ENCODE assay signal across 24 mouse cellular contexts in genomic region chr13:101419457-101420025, GRCm38 (mm10).
A peak's percentile ranks its signal among the peaks of the same experiment; 100 is the strongest.
DNase-seq lines count a peak whose midpoint lies in the region; ATAC-seq lines count a peak whose summit lies in the region.
"Had no signal": no experiment of that assay in that cellular context is flagged by ENCODE, and none has a peak within 500 bp of the region (broad histone marks: within the 10 kb centered on the region; RNA-seq: fewer than 3 reads in every experiment).

No protein-coding gene starts in this region.

- no peak overlapping the region for H3K4me2 ChIP-seq in embryonic facial prominence, embryonic 14.5 days (ENCODE audit: low read depth, low read length)
- H3K4me2 ChIP-seq in hindbrain, embryonic 14.5 days (replicated peaks), result no peak overlapping the region
- no peak overlapping the region for H3K4me2 ChIP-seq in hindbrain, embryonic 12.5 days (replicated peaks)
- H3K4me2 ChIP-seq: intestine, embryonic 15.5 days; limb, embryonic 12.5 days; liver, embryonic 11.5 days; stomach, embryonic 15.5 days had no signal

- no peak overlapping the region for H3K4me3 ChIP-seq in embryonic facial prominence, embryonic 14.5 days (ENCODE audit: low read depth, low read length)
- no peak overlapping the region for H3K4me3 ChIP-seq in embryonic facial prominence, embryonic 10.5 days
- no peak overlapping the region for H3K4me3 ChIP-seq in hindbrain, embryonic 14.5 days (replicated peaks; ENCODE audit: low read length)
- H3K4me3 ChIP-seq in hindbrain, embryonic 12.5 days, result no peak overlapping the region
- H3K4me3 ChIP-seq: intestine, embryonic 15.5 days; limb, embryonic 12.5 days; stomach, embryonic 15.5 days had no signal

- H3K9ac ChIP-seq in embryonic facial prominence, embryonic 14.5 days (ENCODE audit: low read depth, low read length), result no peak overlapping the region
- H3K9ac ChIP-seq in hindbrain, embryonic 14.5 days, result no peak overlapping the region
- no peak overlapping the region for H3K9ac ChIP-seq in hindbrain, embryonic 12.5 days
- H3K9ac ChIP-seq: intestine, embryonic 15.5 days; limb, embryonic 12.5 days; liver, postnatal 0 days; stomach, embryonic 15.5 days had no signal

- H3K27me3 ChIP-seq in embryonic facial prominence, embryonic 14.5 days (replicated peaks; ENCODE audit: control insufficient read depth, insufficient read depth, low read length), result no peaks in the 10 kb centered on the region
- H3K27me3 ChIP-seq in embryonic facial prominence, embryonic 10.5 days (replicated peaks; ENCODE audit: low read depth, poor library complexity, severe bottlenecking), result no peaks in the 10 kb centered on the region
- no peaks in the 10 kb centered on the region for H3K27me3 ChIP-seq in hindbrain, embryonic 14.5 days (ENCODE audit: control insufficient read depth, insufficient read depth, low read length)
- no peaks in the 10 kb centered on the region for H3K27me3 ChIP-seq in hindbrain, embryonic 12.5 days
- H3K27me3 ChIP-seq: intestine, embryonic 15.5 days; stomach, embryonic 15.5 days had no signal

- peak; percentile 18; the same call in 1 of the 2 replicates for ATAC-seq in embryonic facial prominence, embryonic 14.5 days (ENCODE audit: low read depth)
- peak; percentile 48; the same call in 1 of the 2 replicates for ATAC-seq in hindbrain, embryonic 14.5 days (ENCODE audit: low FRiP score)
- no peak for ATAC-seq in hindbrain, embryonic 12.5 days (ENCODE audit: low FRiP score)
- ATAC-seq: hindbrain, embryonic 16.5 days; intestine, embryonic 15.5 days; liver, postnatal 0 days; lung, postnatal 0 days had no signal

- H3K36me3 ChIP-seq in embryonic facial prominence, embryonic 14.5 days (ENCODE audit: control insufficient read depth, insufficient read depth, low read length), result no peaks in the 10 kb centered on the region
- H3K36me3 ChIP-seq in embryonic facial prominence, embryonic 10.5 days (replicated peaks), result no peaks in the 10 kb centered on the region
- H3K36me3 ChIP-seq in hindbrain, embryonic 14.5 days (replicated peaks; ENCODE audit: control insufficient read depth, insufficient read depth), result no peaks in the 10 kb centered on the region
- no peaks in the 10 kb centered on the region for H3K36me3 ChIP-seq in hindbrain, embryonic 12.5 days
- H3K36me3 ChIP-seq: intestine, embryonic 15.5 days; limb, embryonic 12.5 days; stomach, embryonic 15.5 days had no signal

- 56% methylated on average over 7 of the region's 7 CpGs for WGBS in embryonic facial prominence, embryonic 14.5 days
- 81% methylated on average over 7 of the region's 7 CpGs for WGBS in embryonic facial prominence, embryonic 10.5 days
- WGBS in hindbrain, embryonic 14.5 days, result 71% methylated on average over 7 of the region's 7 CpGs
- WGBS in hindbrain, embryonic 12.5 days, result 84% methylated on average over 7 of the region's 7 CpGs

- DNase-seq in embryonic facial prominence, embryonic 14.5 days (ENCODE audit: low spot score), result peak; percentile 29
- no peak for DNase-seq in embryonic facial prominence, embryonic 10.5 days (ENCODE audit: low spot score)
- no peak for DNase-seq in hindbrain, embryonic 14.5 days (ENCODE audit: low spot score)
- peak; percentile 16 for DNase-seq in retina, postnatal 1 day
- DNase-seq in retina, embryonic 14.5 days (ENCODE audit: low spot score), result no peak
- DNase-seq in kidney, postnatal 4 days, result no peak
- DNase-seq in lung, postnatal 14 days, result no peak
- DNase-seq: adrenal gland, postnatal 14 days; cerebellum, adult 9-10 months; gastrocnemius, postnatal 36 days; heart, postnatal 4 days; kidney, adult 8-10 months; kidney, postnatal 10 days; liver, postnatal 0 days; right cerebral cortex, adult 18-20 months; right cerebral cortex, postnatal 4 days; thymus, adult 18-20 months had no signal

- H3K27ac ChIP-seq in embryonic facial prominence, embryonic 14.5 days (replicated peaks; ENCODE audit: low read depth, low read length), result no peak overlapping the region
- no peak overlapping the region for H3K27ac ChIP-seq in embryonic facial prominence, embryonic 10.5 days (replicated peaks)
- H3K27ac ChIP-seq in hindbrain, embryonic 14.5 days, result no peak overlapping the region
- no peak overlapping the region for H3K27ac ChIP-seq in hindbrain, embryonic 12.5 days
- H3K27ac ChIP-seq: intestine, embryonic 15.5 days; limb, embryonic 12.5 days; stomach, embryonic 15.5 days had no signal

- H3K9me3 ChIP-seq in embryonic facial prominence, embryonic 14.5 days (ENCODE audit: control insufficient read depth, low read length), result no peaks in the 10 kb centered on the region
- H3K9me3 ChIP-seq in embryonic facial prominence, embryonic 10.5 days, result no peaks in the 10 kb centered on the region
- no peaks in the 10 kb centered on the region for H3K9me3 ChIP-seq in hindbrain, embryonic 14.5 days (ENCODE audit: control insufficient read depth, low read length)
- H3K9me3 ChIP-seq in hindbrain, embryonic 12.5 days (replicated peaks), result no peaks in the 10 kb centered on the region
- H3K9me3 ChIP-seq: intestine, embryonic 15.5 days; limb, embryonic 12.5 days; stomach, embryonic 15.5 days had no signal

- peaks cover 3% of the 10 kb centered on the region; the same call in 1 of the 2 replicates for H3K4me1 ChIP-seq in embryonic facial prominence, embryonic 14.5 days (ENCODE audit: control insufficient read depth, insufficient read depth, low read length)
- no peaks in the 10 kb centered on the region for H3K4me1 ChIP-seq in embryonic facial prominence, embryonic 10.5 days
- H3K4me1 ChIP-seq in hindbrain, embryonic 14.5 days (replicated peaks; ENCODE audit: control insufficient read depth, insufficient read depth, low read length), result no peaks in the 10 kb centered on the region
- no peaks in the 10 kb centered on the region for H3K4me1 ChIP-seq in hindbrain, embryonic 12.5 days
- H3K4me1 ChIP-seq: intestine, embryonic 15.5 days; limb, embryonic 12.5 days; stomach, embryonic 15.5 days had no signal

Comparison
In these comparisons a context has a peak if more than half of its experiments do, and no peak if none do; other contexts are left out.
1. DNase-seq: peak in embryonic facial prominence, embryonic 14.5 days (single experiment) and retina, postnatal 1 day (single experiment); none in embryonic facial prominence, embryonic 10.5 days (single experiment), hindbrain, embryonic 14.5 days (single experiment), retina, embryonic 14.5 days (single experiment), kidney, postnatal 4 days (0 of 2) and lung, postnatal 14 days (single experiment).